Mouse (Mus musculus): ENCODE data around the gene Rrp1b.

DNA sequence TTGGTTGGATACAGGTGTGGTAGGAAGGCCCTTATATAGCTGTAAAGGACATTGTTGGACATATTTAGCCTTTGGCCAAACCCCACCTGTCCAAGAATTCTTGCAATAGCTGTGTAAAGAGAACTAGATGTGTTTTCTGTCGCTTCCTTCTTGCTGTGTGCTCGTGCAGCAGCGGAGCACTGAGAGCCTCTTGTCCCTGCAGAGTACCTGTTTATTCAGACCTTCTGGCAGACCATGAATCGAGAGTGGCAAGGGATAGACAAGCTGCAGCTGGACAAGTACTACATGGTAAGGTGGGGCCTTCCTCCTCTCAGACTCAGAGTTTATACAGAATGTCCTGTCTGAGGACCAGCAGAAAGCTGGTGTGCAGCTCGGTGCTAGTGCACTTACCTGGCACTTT, 12.5 kb downstream of the Rrp1b start:
- no peak for TF ChIP-seq CTCF (IDR thresholded peaks at IDR 0.05; ENCODE audit: low read depth, low read length)
- no peak for TF ChIP-seq POLR2A (IDR thresholded peaks at IDR 0.05; ENCODE audit: extremely low read depth, insufficient read depth, low read length)
